Mouse (Mus musculus): Measurements from ENCODE around the gene H2afy.

DNA sequence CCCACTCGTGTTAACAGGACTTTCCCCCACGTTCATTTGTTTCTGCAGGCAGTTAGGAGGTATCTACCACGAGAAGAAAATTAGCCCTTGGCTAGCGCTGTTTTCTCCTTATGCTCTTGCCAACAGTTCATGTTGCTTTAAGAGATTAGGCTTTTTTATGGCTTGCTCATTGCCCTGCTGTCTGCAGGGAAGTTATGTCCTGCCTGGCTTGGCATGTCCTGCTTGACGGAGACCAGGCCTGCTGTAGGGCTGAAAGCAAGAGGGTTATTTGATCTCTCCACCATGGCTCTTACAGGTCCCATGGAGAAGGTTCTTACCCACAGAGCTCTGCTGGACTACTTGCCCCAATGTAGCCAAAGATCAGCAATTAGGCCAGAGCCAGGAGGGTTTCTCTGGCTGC is 18.9 kb upstream of the H2afy start:
- no peak for TF ChIP-seq CTCF (IDR thresholded peaks at IDR 0.05; ENCODE audit: borderline replicate concordance, control insufficient read depth, extremely low read depth, insufficient read depth, low read length, poor library complexity)
- no peak for TF ChIP-seq POLR2A (IDR thresholded peaks at IDR 0.05; ENCODE audit: control insufficient read depth, extremely low read depth, insufficient read depth, low read length, poor library complexity)

Data from thymus, adult 2 months (tissue).